Mouse (Mus musculus) spleen, embryonic (tissue): Measurements from ENCODE around the gene Map4k2.

Experiments
- CTCF ChIA-PET: fragments of 350-600 bp; sonication (Branson Sonifier 250); formaldehyde crosslinking; loops from one replicate; lab custom pipeline; 2022; lab: Charles Lee

Gene Map4k2

DNA sequence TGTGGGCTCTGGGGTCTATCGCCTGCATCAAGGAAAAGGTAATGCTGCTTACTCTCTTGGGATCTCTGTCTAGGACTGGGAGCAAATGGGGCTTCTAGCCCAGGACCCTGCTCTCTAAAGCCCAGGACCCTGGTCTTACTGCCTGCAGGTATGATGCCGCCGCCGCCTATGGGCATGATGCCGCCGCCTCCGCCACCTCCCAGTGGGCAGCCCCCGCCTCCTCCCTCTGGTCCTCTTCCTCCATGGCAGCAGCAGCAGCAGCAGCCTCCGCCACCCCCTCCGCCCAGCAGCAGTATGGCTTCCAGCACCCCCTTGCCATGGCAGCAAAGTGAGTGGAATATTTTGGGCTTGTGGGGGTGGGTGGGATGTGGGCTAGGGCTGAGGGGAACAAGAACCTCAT is 33.6 kb downstream of the Map4k2 start:
- CTCF ChIA-PET: no interaction called here

DNA sequence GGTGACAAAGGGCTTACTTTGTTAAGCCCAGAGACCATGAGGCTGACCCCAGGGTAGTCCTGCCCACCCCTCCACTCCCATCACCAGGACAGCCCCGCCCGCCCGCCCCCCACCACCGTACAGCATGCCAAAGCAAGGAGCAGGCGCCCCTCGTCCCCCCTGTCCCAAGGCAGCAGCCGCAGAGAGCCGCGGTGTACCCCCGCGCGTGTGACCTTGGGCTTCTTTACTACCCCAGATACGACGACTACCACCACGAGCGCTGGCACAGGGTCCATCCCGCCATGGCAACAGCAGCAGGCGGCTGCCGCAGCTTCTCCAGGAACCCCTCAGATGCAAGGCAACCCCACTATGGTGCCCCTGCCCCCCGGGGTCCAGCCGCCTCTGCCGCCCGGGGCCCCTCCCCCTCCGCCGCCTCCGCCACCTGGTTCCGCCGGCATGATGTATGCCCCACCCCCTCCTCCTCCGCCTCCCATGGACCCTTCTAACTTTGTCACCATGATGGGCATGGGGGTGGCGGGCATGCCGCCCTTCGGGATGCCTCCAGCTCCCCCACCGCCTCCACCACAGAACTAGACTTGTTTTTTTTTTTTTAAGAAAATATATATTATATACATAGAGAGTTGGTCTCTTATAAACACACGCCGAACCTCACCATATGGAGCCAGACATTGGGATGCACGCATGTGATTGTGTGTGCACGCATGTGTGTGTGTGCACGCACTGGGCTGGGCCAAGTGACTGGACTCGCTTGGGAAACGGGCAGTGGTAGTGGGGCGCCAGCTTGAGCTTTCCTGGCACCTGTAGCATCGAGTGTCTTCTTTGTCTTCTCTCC is 34.7 kb downstream of the Map4k2 start:
- CTCF ChIA-PET: no interaction called here

DNA sequence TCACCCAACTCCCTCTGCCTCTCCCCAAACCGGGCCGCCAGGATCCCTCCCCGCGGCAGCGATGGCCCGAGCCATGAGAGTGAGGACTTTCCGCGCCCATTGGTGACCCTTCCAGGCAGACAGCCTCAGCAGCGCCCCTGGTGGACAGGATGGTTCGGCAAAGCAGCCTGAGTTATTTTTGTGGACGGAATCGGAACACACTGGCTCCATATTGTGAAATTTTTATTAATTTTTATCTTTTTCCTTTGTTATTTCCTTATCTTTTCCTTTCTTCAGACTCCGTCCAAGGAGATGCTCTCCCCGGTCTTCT is 35.3 kb downstream of the Map4k2 start:
- CTCF ChIA-PET: no interaction called here

DNA sequence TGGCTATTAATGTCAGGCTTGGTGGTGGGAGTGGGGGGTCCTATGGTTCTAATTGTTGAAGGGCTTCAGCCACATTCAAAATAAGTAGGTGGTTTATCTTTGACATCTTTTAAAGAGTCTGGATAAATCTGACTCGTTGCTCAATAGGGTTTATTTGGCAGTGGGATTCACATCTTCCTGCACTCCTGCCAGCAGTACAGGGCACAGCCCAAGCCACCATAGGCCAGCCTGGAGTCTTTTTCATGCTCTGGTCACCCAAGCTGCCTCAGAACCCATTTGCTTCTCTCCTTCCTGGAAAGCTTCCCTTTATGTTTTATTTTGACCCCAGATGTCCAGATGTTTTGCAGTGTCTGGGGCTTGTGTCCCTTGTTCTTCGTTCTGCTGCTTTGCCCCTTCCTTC is 35.7 kb downstream of the Map4k2 start:
- CTCF ChIA-PET: no interaction called here

DNA sequence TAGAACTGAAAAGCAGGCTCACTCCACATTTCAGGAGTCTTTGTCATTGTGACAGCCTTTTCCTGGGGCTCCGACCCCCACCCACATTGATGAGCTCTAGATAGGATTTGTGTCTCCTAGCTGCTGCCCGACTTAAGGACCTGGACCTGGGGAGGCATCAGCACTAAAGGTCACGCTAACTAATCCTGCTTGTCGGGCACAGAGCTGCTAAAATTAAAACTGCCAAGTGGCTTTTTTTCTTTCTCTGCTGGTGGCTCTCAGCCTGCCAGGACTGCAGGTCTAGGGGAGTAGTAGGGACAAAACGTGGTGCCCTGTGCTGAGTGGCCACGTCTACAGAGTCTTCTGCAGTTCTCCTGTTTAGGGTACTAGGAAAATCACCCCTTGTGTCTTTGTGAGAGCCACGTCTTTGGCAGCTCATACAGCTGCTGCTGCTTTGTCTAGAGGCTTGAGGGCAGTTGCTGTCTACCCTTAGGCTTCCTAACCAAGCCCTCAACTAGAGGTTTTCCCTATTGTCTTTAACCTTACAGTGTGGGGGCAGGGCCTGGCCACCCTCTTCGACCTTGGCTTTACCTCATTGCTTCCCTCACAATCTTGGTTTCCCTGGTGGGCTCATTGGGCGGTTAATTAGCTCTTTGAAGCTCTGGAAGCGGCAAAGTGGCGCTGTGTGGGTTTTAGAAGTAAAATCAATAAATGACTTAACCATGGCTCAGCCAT is 36.5 kb downstream of the Map4k2 start:
- CTCF ChIA-PET: no interaction called here

DNA sequence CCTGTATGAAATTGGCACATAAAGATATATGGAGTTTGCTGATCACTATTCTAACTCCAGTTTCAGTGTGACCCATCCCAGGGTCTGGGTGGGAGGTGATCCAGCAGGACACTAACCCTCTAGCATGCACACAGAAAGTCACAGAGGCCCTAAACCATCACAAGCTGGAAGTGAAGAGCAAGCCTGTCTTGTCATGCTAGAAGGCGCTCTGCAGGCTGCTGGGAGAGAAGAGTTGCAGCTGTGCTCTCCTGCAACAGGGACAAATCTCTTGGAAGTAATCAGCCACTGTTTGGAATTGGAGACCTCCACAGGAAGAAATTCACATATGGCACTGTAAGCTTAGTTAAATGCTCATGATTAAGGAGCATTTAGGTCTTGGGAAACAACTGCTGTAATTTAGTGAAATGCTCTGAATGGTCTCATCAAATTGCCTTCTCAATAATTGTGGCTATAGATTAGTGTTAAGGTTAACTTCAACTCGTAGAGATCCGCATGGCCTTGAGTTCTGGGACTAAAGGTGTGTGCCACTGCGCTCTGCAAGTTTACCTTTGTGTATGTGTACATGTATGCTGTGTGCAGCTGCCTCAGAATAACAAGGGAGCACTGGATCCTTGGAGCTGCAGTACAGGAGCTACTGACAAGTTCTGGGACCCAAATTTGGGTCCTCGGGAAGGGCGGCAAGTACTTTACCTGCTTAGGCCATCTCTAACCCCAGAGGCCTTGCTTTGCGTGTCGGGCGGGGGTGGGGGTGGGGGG is 39.7 kb downstream of the Map4k2 start:
- CTCF ChIA-PET: no interaction called here

DNA sequence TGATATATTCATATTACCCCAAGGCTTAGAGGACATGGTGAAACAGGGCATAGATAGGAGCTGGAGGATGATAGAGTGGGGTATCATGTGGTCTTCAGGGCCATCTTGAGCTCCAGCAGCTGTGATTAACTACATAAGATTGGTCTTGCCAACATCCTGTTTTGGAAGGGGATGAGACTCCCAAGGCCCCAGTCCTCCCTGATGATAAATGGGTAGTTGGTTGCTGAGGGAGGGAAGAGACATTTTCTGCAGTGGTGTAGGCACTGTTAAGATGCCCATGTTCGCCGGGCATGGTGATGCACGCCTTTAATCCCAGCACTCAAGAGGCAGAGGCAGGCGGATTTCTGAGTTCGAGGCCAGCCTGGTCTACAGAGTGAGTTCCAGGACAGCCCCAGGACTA is 40.3 kb downstream of the Map4k2 start:
- CTCF ChIA-PET: no interaction called here

DNA sequence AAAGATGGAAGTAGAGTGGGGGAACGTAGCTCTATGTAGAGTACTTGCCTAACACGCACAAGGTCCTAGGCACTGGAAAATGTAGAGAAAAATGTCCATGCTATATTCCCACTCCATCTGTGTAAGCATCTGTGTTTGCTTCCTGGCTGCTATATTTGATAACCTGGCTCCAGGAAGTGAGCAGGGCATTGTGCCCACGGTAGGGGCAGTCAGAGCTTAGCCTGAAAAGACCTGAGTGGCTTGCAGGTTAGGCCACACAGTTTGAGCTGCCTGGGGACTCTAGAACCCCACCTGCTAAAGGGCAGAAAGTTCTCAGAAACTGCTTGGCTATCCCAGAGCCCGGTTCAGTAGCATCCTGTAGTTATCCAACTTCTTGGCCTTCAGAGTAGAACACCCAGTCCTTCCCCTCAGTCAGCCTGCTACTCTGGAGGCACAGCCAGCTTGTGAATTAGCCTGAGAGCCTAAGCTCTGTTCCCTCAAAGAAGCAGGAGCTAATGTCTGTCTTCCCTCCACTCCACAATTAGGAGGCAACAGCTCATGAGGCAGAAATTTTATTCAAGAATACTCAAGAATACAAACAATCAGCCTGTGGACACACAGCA is 41.5 kb downstream of the Map4k2 start:
- CTCF ChIA-PET: no interaction called here

DNA sequence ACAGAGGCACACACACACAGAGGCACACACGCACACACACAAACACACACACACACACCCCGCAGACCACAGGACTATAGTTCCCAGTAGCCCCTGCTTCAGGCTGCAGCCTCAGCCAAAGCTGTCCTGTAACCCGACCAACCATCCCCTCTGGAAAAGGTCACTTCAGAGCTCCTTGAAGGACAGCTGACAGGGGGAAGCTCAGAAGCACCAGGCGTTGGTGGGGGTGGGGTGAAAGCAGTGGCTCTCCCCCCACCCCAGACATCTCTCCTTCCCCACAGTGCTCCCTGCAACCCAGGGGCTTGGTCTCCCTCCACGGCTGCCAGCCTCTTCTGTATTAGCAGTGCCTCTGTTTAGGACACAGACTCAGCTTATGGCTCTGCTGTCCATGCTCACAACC is 42.5 kb downstream of the Map4k2 start:
- CTCF ChIA-PET: interaction anchor here (0.6 to 0.8 kb wide), 2 partner anchors 10 to 632 kb away, joined by 3 read pairs; no protein-coding TSS in a partner anchor

DNA sequence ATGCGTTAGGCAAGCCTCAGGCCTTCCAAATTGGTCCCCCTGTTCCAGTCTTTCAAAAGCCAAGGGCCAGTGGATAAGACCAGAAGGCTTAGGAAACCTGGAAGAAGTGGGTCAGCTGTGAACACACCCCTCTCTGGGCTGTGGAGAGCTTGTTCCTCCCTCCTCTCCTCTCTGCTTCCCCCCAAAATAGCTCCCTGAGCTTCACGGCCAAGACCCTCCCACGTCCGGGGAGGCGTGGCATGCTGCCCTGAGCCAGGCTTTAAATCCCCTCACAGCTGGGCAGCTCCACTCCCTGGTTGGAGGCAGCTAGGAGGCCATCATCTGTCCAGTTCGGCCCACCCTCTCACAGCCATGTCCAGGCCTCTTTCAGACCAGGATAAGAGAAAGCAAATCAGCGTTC is 43.2 kb downstream of the Map4k2 start, which contains the start of gene Pygm:
Pygm (plus strand) TSS at position 272 of the 400 bp plus-strand sequence.
- CTCF ChIA-PET: interaction anchor here (0.8 kb wide), 1 partner anchor 11 kb away, joined by 3 read pairs; no protein-coding TSS in a partner anchor

DNA sequence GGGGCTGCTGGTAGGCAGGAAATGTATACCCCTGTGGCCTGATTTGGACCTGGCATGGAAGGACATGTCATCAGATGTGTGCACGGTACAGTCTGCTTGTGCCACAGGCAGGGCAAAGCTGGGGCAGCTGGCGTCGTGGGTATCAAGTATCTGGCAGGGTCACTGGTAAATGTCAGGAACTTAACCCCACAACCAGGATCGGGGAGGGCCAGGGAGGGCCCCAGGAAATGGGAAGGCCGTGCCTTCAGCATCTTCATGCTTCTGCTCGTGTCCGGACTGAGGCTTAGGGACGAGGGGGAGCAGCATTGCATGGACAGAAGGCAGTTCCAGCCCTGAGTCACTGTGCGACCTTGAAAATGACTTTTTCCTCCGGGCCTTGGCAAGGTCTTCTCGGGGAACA is 44.0 kb downstream of the Map4k2 start:
- CTCF ChIA-PET: no interaction called here

DNA sequence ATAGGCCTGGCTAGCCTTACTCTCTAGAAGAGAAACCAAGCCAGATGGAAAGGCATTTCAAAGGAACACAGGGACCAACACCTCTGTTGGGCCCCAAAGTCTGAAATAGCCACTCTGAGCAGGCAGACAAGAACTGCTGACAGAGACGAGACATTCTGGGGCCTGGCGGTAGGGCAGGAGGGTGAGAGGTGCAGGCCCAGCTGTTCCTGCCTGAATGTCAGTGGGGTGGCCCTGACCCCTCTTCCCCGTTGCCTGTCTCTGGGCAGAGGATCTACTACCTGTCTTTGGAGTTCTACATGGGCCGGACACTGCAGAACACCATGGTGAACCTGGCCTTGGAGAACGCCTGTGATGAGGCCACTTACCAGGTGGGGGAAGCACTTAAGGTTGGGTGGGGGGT is 44.5 kb downstream of the Map4k2 start:
- CTCF ChIA-PET: no interaction called here

DNA sequence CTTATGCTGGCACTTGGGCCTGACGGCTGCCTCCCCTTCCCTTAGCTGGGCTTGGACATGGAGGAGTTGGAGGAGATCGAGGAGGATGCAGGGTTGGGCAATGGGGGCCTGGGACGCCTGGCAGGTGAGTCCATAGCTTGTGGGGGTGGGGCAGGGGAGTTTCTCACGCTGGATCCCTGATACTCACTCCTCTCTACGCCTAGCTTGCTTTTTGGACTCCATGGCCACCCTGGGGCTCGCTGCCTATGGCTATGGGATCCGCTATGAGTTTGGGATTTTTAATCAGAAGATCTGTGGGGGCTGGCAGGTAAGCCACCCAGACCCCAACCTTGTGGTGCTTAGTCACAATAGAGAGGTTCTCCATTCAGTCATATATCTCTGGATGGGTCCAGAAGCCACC is 44.9 kb downstream of the Map4k2 start:
- CTCF ChIA-PET: interaction anchor here (0.6 kb wide), 1 partner anchor 130 kb away, joined by 3 read pairs; no protein-coding TSS in a partner anchor

DNA sequence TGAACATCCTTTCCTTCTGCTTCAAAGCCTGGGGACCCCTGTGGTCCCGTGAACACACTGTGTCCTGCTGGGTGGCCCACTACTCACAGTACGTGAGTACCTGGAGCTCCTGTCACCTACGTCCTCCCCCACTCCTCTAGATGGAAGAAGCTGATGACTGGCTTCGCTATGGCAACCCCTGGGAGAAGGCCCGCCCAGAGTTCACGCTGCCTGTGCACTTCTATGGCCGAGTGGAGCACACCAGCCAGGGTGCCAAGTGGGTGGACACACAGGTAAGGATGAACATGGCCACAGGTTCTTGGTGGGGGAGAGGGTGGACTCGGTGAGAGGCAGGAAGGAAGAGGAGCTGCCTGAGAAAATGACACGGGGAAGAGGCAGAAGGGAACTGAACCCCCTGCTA is 45.3 kb downstream of the Map4k2 start:
- CTCF ChIA-PET: interaction anchor here (0.6 kb wide), 1 partner anchor 129 kb away, joined by 3 read pairs; no protein-coding TSS in a partner anchor

DNA sequence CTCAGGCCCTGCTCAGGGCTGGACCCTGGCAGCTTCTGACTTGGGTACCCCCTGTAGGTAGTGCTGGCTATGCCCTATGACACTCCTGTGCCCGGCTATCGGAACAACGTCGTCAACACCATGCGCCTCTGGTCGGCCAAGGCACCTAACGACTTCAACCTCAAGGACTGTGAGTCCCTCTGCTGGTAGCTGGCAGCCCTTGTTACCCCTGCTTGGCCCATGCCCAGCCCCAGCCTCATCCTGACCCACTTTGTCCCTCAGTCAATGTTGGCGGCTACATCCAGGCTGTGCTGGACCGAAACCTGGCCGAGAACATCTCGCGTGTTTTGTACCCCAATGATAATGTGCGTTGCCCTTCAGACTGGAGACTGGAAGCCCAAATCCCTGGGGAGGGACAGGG is 47.1 kb downstream of the Map4k2 start:
- CTCF ChIA-PET: interaction anchor here (0.5 kb wide), 1 partner anchor 89 kb away, joined by 10 read pairs; no protein-coding TSS in a partner anchor

DNA sequence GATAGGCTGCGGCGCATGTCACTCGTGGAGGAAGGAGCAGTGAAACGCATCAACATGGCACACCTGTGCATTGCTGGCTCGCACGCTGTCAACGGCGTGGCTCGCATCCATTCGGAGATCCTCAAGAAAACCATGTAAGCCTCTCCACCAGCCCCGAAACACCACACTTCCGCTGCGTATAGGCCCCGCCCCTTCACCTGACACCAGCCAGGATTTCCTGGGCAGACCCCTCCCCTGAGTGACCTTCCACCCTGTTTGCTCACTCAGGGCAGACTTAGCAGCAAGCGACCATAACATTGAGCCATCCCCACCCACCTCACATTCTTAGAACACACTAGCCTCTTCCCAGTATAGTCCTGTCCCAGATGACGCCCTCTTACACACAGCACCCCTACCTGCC is 48.9 kb downstream of the Map4k2 start:
- CTCF ChIA-PET: no interaction called here

DNA sequence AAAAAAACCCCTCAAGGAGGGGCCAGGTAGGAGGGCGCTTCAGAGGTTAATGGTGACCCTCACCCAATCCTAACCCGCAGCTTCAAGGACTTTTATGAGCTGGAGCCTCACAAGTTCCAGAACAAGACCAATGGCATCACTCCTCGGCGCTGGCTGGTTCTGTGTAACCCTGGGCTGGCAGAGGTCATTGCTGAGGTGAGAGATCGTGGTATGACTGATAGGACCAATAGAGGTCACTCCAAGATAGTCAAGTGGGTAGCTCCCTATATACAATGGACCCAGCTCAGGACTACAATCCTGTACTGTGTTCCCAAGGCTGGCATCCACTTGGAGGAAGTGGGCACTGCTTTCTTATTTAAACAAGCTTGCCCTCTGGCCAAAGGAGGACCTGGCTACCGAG is 49.3 kb downstream of the Map4k2 start:
- CTCF ChIA-PET: no interaction called here

DNA sequence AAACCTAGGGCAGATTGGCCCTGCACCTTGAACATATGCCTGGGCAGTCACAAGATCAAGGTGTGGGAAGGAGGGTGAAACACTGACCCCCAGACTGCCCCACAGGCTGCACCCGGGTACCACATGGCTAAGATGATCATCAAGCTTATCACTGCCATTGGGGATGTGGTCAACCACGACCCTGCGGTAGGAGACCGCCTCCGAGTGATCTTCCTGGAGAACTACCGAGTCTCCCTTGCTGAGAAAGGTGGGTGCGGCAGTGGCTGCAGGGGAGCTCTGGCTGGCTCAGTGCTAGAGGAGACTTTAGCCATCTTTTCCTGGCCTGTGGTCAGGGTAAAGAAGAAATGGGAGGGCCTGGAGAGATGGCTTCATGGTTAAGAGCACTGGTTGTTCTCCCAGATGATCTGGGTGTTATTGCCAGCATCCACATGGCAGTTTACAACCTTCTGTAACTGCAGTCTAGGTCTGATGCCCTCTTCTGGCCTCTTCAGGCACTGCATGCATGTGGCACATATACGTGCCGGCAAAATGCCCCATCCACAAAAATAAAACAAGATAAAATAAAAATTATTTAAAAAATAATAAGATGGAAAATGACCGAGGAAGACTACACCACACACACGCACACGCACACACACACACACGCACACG is 51.9 kb downstream of the Map4k2 start:
- CTCF ChIA-PET: no interaction called here

DNA sequence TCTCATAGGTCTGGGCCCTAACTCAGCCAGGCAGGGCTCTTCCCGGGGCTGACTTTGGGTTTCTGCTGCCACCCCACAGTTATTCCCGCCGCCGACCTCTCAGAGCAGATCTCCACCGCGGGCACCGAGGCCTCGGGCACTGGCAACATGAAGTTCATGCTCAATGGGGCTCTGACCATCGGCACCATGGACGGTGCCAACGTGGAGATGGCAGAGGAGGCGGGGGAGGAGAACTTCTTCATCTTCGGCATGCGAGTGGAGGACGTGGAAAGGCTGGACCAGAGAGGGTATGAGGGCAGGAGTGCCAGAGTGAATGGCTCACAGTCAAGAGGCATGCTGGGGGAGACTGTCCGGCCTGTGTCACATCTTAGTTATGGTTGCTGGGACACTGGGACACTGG is 52.7 kb downstream of the Map4k2 start:
- CTCF ChIA-PET: no interaction called here

DNA sequence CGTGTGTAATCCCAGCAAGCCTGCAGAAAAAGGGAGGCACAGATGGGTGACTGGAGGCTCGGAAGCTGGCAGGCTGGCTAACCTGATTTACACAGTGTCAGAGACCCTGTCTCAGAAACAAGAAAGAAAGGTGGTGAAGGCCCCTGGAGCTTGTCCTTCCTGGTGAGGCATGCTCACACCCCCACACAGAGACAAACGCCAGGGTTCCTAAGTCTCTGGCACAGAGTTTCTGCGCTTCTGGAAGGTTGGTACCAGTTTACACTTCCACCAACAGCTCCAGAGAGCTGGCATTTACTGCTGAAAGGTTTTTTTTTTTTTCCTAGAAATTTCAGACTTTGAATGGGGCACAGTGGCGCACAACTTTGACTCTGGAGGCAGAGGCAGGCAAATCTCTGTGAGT is 55.3 kb downstream of the Map4k2 start:
- CTCF ChIA-PET: no interaction called here

DNA sequence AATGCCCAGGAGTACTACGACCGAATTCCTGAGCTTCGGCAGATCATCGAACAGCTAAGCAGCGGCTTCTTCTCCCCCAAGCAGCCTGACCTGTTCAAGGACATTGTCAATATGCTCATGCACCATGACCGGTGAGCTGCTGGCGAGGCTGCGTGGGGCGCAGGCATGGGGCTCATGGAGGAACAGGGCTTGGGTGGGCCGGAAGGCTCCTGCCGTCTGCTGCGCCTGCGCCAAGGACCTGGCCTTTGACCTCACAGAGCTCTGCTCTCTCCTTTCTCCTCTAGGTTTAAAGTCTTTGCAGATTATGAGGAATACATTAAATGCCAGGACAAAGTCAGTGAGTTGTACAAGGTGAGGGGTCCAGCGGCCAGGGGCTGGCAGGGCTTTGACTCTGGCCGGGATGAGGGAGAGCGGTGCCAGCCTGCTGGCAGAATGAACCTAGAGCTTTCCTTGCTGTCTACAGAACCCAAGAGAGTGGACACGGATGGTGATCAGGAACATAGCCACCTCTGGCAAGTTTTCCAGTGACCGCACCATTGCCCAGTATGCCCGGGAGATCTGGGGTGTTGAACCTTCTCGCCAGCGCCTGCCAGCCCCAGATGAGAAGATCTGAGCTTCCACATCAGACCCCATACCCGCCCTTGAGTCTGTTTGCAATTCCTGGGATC is 56.8 kb downstream of the Map4k2 start:
- CTCF ChIA-PET: interaction anchor here (0.9 kb wide), 1 partner anchor 62 kb away, joined by 3 read pairs; no protein-coding TSS in a partner anchor
